Mouse (Mus musculus): ENCODE data around the gene Inpp5b. TPM values are rescaled to one million over a fixed set of nuclear protein-coding genes. Genes with fewer than 3 reads are reported as not detected.

The Inpp5b gene
- polyA plus RNA-seq, 1 experiment from 2014 or later: 26.1 TPM

GRCm38 (mm10) chr4:124840998-124841397, 99.3 kb downstream of the Inpp5b start:
- H3K4me3 ChIP-seq: no peak overlapping the region
- no peaks in the 10 kb centered on the region for H3K27me3 ChIP-seq
- no peaks in the 10 kb centered on the region for H3K9me3 ChIP-seq
- WGBS: 95% methylated on average over 1 of the region's 1 CpGs
- H3K27ac ChIP-seq (replicated peaks): no peak overlapping the region
- no peak for ATAC-seq (ENCODE audit: low FRiP score, low read depth)
- H3K36me3 ChIP-seq: peaks cover 39% of the 10 kb centered on the region
- H3K4me2 ChIP-seq: no peak overlapping the region
- H3K4me1 ChIP-seq (replicated peaks): no peaks in the 10 kb centered on the region
- no peak overlapping the region for H3K9ac ChIP-seq

GRCm38 (mm10) chr4:124843493-124843892, 101.8 kb downstream of the Inpp5b start:
- Histone ChIP-seq H3K9ac (no peak overlapping the region), H3K27me3 (no peaks in the 10 kb centered on the region), H3K9me3 (no peaks in the 10 kb centered on the region), H3K4me2 (no peak overlapping the region), H3K27ac (replicated peaks) (no peak overlapping the region), H3K4me3 (no peak overlapping the region), H3K4me1 (replicated peaks) (peaks cover 14% of the 10 kb centered on the region), H3K36me3 (peaks cover 25% of the 10 kb centered on the region)
- ATAC-seq (ENCODE audit: low FRiP score, low read depth): no peak
- whole genome bisulfite sequencing: 57% methylated on average over 11 of the region's 11 CpGs

GRCm38 (mm10) chr4:124847573-124847972, 105.9 kb downstream of the Inpp5b start:
- Histone ChIP-seq H3K36me3 (peaks cover 3% of the 10 kb centered on the region; the same call in 1 of the 2 replicates), H3K4me2 (no peak overlapping the region), H3K9ac (no peak overlapping the region), H3K4me1 (replicated peaks) (peaks cover 34% of the 10 kb centered on the region), H3K27ac (replicated peaks) (peak overlapping the region; percentile 41; the same call in 1 of the 2 replicates), H3K4me3 (no peak overlapping the region), H3K9me3 (no peaks in the 10 kb centered on the region), H3K27me3 (no peaks in the 10 kb centered on the region)
- WGBS: 6% methylated on average over 8 of the region's 8 CpGs
- no peak for ATAC-seq (ENCODE audit: low FRiP score, low read depth)

GRCm38 (mm10) chr4:124849631-124850260, 108.1 kb downstream of the Inpp5b start:
- under 1% methylated on average over 24 of the region's 24 CpGs for WGBS
- Histone ChIP-seq H3K27ac (replicated peaks) (peak overlapping the region; percentile 99), H3K9me3 (no peaks in the 10 kb centered on the region), H3K9ac (peak overlapping the region; percentile 91), H3K27me3 (no peaks in the 10 kb centered on the region), H3K36me3 (peaks cover 14% of the 10 kb centered on the region), H3K4me3 (peak overlapping the region; percentile 86), H3K4me1 (replicated peaks) (peaks cover 47% of the 10 kb centered on the region), H3K4me2 (peak overlapping the region; percentile 90)
- peak; percentile 49 for ATAC-seq (ENCODE audit: low FRiP score, low read depth)

- H3K4me3 ChIP-seq: peak within 1 kb of the TSS; percentile 86
- peak within 1 kb of the TSS; percentile 90 for H3K4me2 ChIP-seq
- peak within 1 kb of the TSS; percentile 99 for H3K27ac ChIP-seq (replicated peaks)
- no peaks in the 10 kb centered on the region for H3K9me3 ChIP-seq
- peaks cover 47% of the 10 kb centered on the region for H3K4me1 ChIP-seq (replicated peaks)
- H3K27me3 ChIP-seq: no peaks in the 10 kb centered on the region
- 0% methylated on average over 70 of the region's 90 CpGs for WGBS
- H3K9ac ChIP-seq: peak within 1 kb of the TSS; percentile 91
- peaks cover 18% of the 10 kb centered on the region for H3K36me3 ChIP-seq
- peak; percentile 92 for ATAC-seq (ENCODE audit: low FRiP score, low read depth)
Measured at GRCm38 (mm10) chr4:124850261-124850913, 108.7 kb downstream of the Inpp5b start, which contains the start of gene Yrdc. Gene Yrdc (plus strand): TSS chr4:124850679.

MicroRNAs encoded within 50 kb of the gene (microRNA counts, 519-probe panel; counts per million panel counts)
- not detected for microRNA mmu-miR-697
- not detected for microRNA mmu-miR-698

Small RNA genes lying within 50 kb of the gene (microRNA-seq; reads per million reads assigned to microRNA genes)
- gene Gm24721: not detected
- gene Mir697: not detected
- not detected for gene Mir698

Other genes starting within 250 kb of the Inpp5b start
- gene 3100002H09Rik, start 131.0 kb upstream of the Inpp5b start, polyA plus RNA-seq (2015; fragmentation: Nextera tagmentation; extraction: Ambion mirVana): 0.23 and 0.31 TPM in 2 replicates
- 7.9 and 13.4 TPM in 2 replicates for gene Pou3f1, start 85.0 kb upstream of the Inpp5b start, polyA plus RNA-seq (2015; fragmentation: Nextera tagmentation; extraction: Ambion mirVana)
- gene Utp11, start 48.2 kb upstream of the Inpp5b start, polyA plus RNA-seq (2015; fragmentation: Nextera tagmentation; extraction: Ambion mirVana): 39.1 and 39.5 TPM in 2 replicates
- 1.6 and 2.8 TPM in 2 replicates for gene Fhl3, start 41.1 kb upstream of the Inpp5b start, polyA plus RNA-seq (2015; fragmentation: Nextera tagmentation; extraction: Ambion mirVana)
- 96.2 and 106 TPM in 2 replicates for gene Sf3a3, start 27.1 kb upstream of the Inpp5b start, polyA plus RNA-seq (2015; fragmentation: Nextera tagmentation; extraction: Ambion mirVana)
- 11.1 and 11.6 TPM in 2 replicates for gene Mtf1, start 60.3 kb downstream of the Inpp5b start, polyA plus RNA-seq (2015; fragmentation: Nextera tagmentation; extraction: Ambion mirVana)
- 46.3 and 50.4 TPM in 2 replicates for gene Yrdc, start 108.8 kb downstream of the Inpp5b start, polyA plus RNA-seq (2015; fragmentation: Nextera tagmentation; extraction: Ambion mirVana)
- 98.8 and 103 TPM in 2 replicates for gene 1110065P20Rik, start 109.3 kb downstream of the Inpp5b start, polyA plus RNA-seq (2015; fragmentation: Nextera tagmentation; extraction: Ambion mirVana)
- gene Maneal, start 120.3 kb downstream of the Inpp5b start, polyA plus RNA-seq (2015; fragmentation: Nextera tagmentation; extraction: Ambion mirVana): 15.9 and 16.0 TPM in 2 replicates
- 12.8 and 13.5 TPM in 2 replicates for gene Epha10, start 139.0 kb downstream of the Inpp5b start, polyA plus RNA-seq (2015; fragmentation: Nextera tagmentation; extraction: Ambion mirVana)
- gene 9930104L06Rik, start 195.2 kb downstream of the Inpp5b start, polyA plus RNA-seq (2015; fragmentation: Nextera tagmentation; extraction: Ambion mirVana): 13.1 and 15.1 TPM in 2 replicates
- gene Cdca8, start 197.5 kb downstream of the Inpp5b start, polyA plus RNA-seq (2015; fragmentation: Nextera tagmentation; extraction: Ambion mirVana): 37.1 and 40.7 TPM in 2 replicates
- gene Rspo1, start 244.6 kb downstream of the Inpp5b start, polyA plus RNA-seq (2015; fragmentation: Nextera tagmentation; extraction: Ambion mirVana): 2.0 and 3.4 TPM in 2 replicates

Measured in hindbrain, embryonic 15.5 days (tissue).